Mouse (Mus musculus): ENCODE results near the gene Tec. TPM values are rescaled to one million over a fixed set of nuclear protein-coding genes. Genes with fewer than 3 reads are reported as not detected.

Tec gene
- polyA plus RNA-seq, 1 experiment from 2014 or later = 3.3 TPM

DNA sequence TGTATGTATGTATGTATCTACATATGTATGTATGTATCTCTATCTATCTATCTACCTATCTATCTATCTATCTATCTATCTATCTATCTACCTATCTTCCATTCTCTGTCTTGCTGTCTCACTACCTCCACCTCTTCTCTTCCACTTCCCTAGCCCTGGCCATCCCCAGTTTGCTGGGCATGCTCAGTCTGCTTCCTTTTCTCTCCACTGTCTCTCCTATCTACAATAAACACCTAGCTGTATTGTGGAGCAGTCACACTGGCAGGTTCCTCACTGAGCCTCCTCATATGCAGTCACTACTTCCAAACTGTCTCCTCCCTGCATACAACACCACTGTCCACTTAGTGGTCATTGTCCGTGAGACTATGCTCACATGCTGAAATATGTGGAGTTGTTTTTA, 135.4 kb downstream of the Tec start:
- H3K4me1 ChIP-seq (ENCODE audit: control insufficient read depth, insufficient read depth, low read length) = no peaks in the 10 kb centered on the region
- H3K4me2 ChIP-seq = no peak overlapping the region
- H3K27ac ChIP-seq (ENCODE audit: low read depth, low read length) = no peak overlapping the region
- no peaks in the 10 kb centered on the region for H3K27me3 ChIP-seq (ENCODE audit: control insufficient read depth, insufficient read depth, low read length)
- no peaks in the 10 kb centered on the region for H3K36me3 ChIP-seq (ENCODE audit: control insufficient read depth, insufficient read depth, low read length)
- no peaks in the 10 kb centered on the region for H3K9me3 ChIP-seq (ENCODE audit: control insufficient read depth, low read length)
- ATAC-seq (ENCODE audit: low FRiP score) = no peak
- DNase-seq (ENCODE audit: low spot score, missing footprints) = no peak
- no peak overlapping the region for H3K9ac ChIP-seq (ENCODE audit: low read length)
- H3K4me3 ChIP-seq (ENCODE audit: low read depth, low read length) = no peak overlapping the region
- 83% methylated on average over 1 of the region's 1 CpGs for WGBS

- H3K4me3 ChIP-seq (ENCODE audit: low read depth, low read length) = no peak overlapping the region
- H3K36me3 ChIP-seq (ENCODE audit: control insufficient read depth, insufficient read depth, low read length) = no peaks in the 10 kb centered on the region
- H3K4me2 ChIP-seq = no peak overlapping the region
- no peak overlapping the region for H3K27ac ChIP-seq (ENCODE audit: low read depth, low read length)
- 83% methylated on average over 3 of the region's 3 CpGs for WGBS
- H3K9ac ChIP-seq (ENCODE audit: low read length) = no peak overlapping the region
- ATAC-seq (ENCODE audit: low FRiP score) = no peak
- H3K4me1 ChIP-seq (ENCODE audit: control insufficient read depth, insufficient read depth, low read length) = no peaks in the 10 kb centered on the region
- no peaks in the 10 kb centered on the region for H3K9me3 ChIP-seq (ENCODE audit: control insufficient read depth, low read length)
- no peak for DNase-seq (ENCODE audit: low spot score, missing footprints)
- H3K27me3 ChIP-seq (ENCODE audit: control insufficient read depth, insufficient read depth, low read length) = no peaks in the 10 kb centered on the region
These were observed 142.9 kb downstream of the Tec start for GRCm38 (mm10) chr5:72725404-72725803.

DNA sequence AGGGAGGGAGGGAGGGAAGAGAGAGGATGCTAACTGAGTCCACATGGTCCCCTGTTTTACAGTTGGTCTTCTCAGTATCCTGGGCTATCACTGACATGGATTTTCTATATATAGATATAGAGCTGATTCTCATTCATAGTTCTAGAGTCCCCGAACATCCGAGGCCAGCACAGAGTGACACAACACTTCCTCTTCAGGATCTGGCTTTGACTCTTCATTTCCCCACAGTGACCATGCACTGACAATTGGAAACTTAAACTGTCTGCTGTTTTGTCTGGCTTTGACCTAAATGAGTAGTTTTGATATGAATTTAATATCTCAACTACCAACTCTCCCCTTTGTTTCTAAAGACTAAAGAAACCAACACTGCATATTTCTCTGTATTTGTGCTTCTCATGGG, 144.9 kb downstream of the Tec start:
- H3K4me3 ChIP-seq (ENCODE audit: low read depth, low read length) = no peak overlapping the region
- H3K27ac ChIP-seq (ENCODE audit: low read depth, low read length) = no peak overlapping the region
- no peak for ATAC-seq (ENCODE audit: low FRiP score)
- DNase-seq (ENCODE audit: low spot score, missing footprints) = no peak
- no peaks in the 10 kb centered on the region for H3K9me3 ChIP-seq (ENCODE audit: control insufficient read depth, low read length)
- 85% methylated on average over 2 of the region's 2 CpGs for WGBS
- no peak overlapping the region for H3K9ac ChIP-seq (ENCODE audit: low read length)
- no peak overlapping the region for H3K4me2 ChIP-seq
- H3K36me3 ChIP-seq (ENCODE audit: control insufficient read depth, insufficient read depth, low read length) = no peaks in the 10 kb centered on the region
- H3K27me3 ChIP-seq (ENCODE audit: control insufficient read depth, insufficient read depth, low read length) = no peaks in the 10 kb centered on the region
- H3K4me1 ChIP-seq (ENCODE audit: control insufficient read depth, insufficient read depth, low read length) = no peaks in the 10 kb centered on the region

DNA sequence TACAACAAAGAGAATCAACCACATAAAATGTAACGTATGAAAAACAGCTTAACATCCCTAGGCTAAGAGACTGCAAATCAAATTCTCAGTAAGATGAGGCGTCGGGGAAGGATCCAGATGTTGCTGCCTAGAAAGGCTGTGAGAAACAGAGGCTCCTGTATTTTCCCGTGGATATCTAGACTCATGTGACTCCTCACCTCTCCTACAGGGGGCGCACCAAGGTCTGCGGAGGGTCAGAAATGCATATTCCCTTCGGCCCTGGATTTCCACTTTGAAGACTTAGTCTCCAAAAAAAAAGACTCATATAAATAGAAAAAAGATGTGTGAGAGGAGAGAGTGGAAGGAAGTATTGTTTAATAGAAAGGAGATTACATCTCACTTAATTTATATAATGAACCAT, 147.7 kb downstream of the Tec start:
- H3K27me3 ChIP-seq (ENCODE audit: control insufficient read depth, insufficient read depth, low read length) = no peaks in the 10 kb centered on the region
- H3K4me3 ChIP-seq (ENCODE audit: low read depth, low read length) = no peak overlapping the region
- WGBS = 65% methylated on average over 7 of the region's 7 CpGs
- H3K4me2 ChIP-seq = no peak overlapping the region
- ATAC-seq (ENCODE audit: low FRiP score) (no peak), DNase-seq (ENCODE audit: low spot score, missing footprints) (no peak)
- H3K27ac ChIP-seq (ENCODE audit: low read depth, low read length) = no peak overlapping the region
- no peak overlapping the region for H3K9ac ChIP-seq (ENCODE audit: low read length)
- H3K4me1 ChIP-seq (ENCODE audit: control insufficient read depth, insufficient read depth, low read length) = no peaks in the 10 kb centered on the region
- H3K36me3 ChIP-seq (ENCODE audit: control insufficient read depth, insufficient read depth, low read length) = no peaks in the 10 kb centered on the region
- H3K9me3 ChIP-seq (ENCODE audit: control insufficient read depth, low read length) = no peaks in the 10 kb centered on the region

DNA sequence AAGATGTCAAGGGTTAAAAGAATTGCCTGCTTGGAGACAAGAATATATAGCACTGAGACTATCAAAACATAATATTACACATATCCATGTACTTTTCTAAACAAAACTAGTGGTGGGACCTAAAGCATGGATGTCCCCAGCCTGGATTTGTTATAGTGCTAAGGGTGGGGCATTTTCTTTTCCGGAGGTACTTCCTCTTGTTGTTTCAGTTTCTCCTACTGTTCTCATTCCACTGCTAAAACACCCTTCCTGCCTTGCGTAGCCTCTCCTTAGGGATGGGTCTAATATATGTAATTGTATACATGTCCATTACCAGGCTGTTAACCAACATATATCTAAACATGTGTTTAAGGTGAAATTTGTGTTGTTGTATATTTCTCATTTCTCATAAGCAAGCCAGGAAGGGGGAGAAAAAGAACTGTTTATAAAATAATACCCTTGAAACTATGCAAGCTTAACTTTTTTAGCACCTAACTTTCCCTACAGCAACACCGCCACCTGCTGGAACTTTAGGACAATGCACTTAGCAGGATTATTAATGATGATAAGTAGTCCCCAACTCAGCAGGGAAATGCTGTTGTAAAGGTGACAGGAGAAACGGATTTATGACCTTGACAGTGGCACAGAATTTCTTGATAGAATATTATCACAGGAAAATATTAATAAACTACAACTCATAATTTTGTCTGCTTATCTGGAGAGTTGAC, 157.6 kb downstream of the Tec start:
- Histone ChIP-seq H3K9me3 (ENCODE audit: control insufficient read depth, low read length) (no peaks in the 10 kb centered on the region), H3K4me1 (ENCODE audit: control insufficient read depth, insufficient read depth, low read length) (no peaks in the 10 kb centered on the region), H3K4me3 (ENCODE audit: low read depth, low read length) (no peak overlapping the region), H3K36me3 (ENCODE audit: control insufficient read depth, insufficient read depth, low read length) (no peaks in the 10 kb centered on the region), H3K4me2 (no peak overlapping the region), H3K9ac (ENCODE audit: low read length) (no peak overlapping the region), H3K27ac (ENCODE audit: low read depth, low read length) (no peak overlapping the region), H3K27me3 (ENCODE audit: control insufficient read depth, insufficient read depth, low read length) (no peaks in the 10 kb centered on the region)
- DNase-seq (ENCODE audit: low spot score, missing footprints) (peak; percentile 93), ATAC-seq (ENCODE audit: low FRiP score) (peak; percentile 30; the same call in 1 of the 2 replicates)
- WGBS = 31% methylated on average over 4 of the region's 4 CpGs

- H3K36me3 ChIP-seq (ENCODE audit: control insufficient read depth, insufficient read depth, low read length) = no peaks in the 10 kb centered on the region
- DNase-seq (ENCODE audit: low spot score, missing footprints) (no peak), ATAC-seq (ENCODE audit: low FRiP score) (peak; percentile 24; the same call in 1 of the 2 replicates)
- no peak overlapping the region for H3K9ac ChIP-seq (ENCODE audit: low read length)
- WGBS = 94% methylated on average over 9 of the region's 9 CpGs
- no peaks in the 10 kb centered on the region for H3K4me1 ChIP-seq (ENCODE audit: control insufficient read depth, insufficient read depth, low read length)
- H3K27me3 ChIP-seq (ENCODE audit: control insufficient read depth, insufficient read depth, low read length) = no peaks in the 10 kb centered on the region
- H3K27ac ChIP-seq (ENCODE audit: low read depth, low read length) = no peak overlapping the region
- H3K4me3 ChIP-seq (ENCODE audit: low read depth, low read length) = no peak overlapping the region
- no peak overlapping the region for H3K4me2 ChIP-seq
- no peaks in the 10 kb centered on the region; the same call in 1 of the 2 replicates for H3K9me3 ChIP-seq (ENCODE audit: control insufficient read depth, low read length)
These were observed 158.3 kb downstream of the Tec start for GRCm38 (mm10) chr5:72709976-72710375.

DNA sequence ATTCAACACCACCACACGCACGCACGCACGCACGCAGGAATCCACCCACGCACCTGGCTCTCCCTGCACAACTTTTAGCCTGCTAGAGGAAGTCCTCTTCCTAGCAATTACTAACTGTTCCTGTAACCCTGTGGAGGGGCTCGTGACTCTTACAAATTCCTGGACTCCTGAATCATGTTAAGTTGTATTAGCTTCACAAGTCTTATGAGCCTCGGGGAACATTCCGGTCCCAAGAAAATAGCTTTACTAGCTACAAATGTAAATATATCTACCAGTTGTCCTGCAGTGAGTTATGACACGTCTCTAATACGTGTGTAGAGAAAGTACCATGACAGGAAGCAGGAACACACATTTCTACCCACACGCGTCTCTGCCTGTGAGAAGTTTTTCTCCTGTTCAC, 158.8 kb downstream of the Tec start:
- no peaks in the 10 kb centered on the region; the same call in 1 of the 2 replicates for H3K9me3 ChIP-seq (ENCODE audit: control insufficient read depth, low read length)
- H3K36me3 ChIP-seq (ENCODE audit: control insufficient read depth, insufficient read depth, low read length) = no peaks in the 10 kb centered on the region
- H3K27me3 ChIP-seq (ENCODE audit: control insufficient read depth, insufficient read depth, low read length) = no peaks in the 10 kb centered on the region
- WGBS = 89% methylated on average over 13 of the region's 13 CpGs
- H3K4me1 ChIP-seq (ENCODE audit: control insufficient read depth, insufficient read depth, low read length) = no peaks in the 10 kb centered on the region
- no peak for ATAC-seq (ENCODE audit: low FRiP score)
- no peak overlapping the region for H3K4me2 ChIP-seq
- no peak for DNase-seq (ENCODE audit: low spot score, missing footprints)
- H3K27ac ChIP-seq (ENCODE audit: low read depth, low read length) = no peak overlapping the region
- H3K9ac ChIP-seq (ENCODE audit: low read length) = no peak overlapping the region
- H3K4me3 ChIP-seq (ENCODE audit: low read depth, low read length) = no peak overlapping the region

- Histone ChIP-seq H3K27me3 (ENCODE audit: control insufficient read depth, insufficient read depth, low read length) (no peaks in the 10 kb centered on the region), H3K4me2 (no peak overlapping the region), H3K36me3 (ENCODE audit: control insufficient read depth, insufficient read depth, low read length) (no peaks in the 10 kb centered on the region), H3K4me1 (ENCODE audit: control insufficient read depth, insufficient read depth, low read length) (no peaks in the 10 kb centered on the region), H3K4me3 (ENCODE audit: low read depth, low read length) (no peak overlapping the region), H3K9ac (ENCODE audit: low read length) (no peak overlapping the region), H3K27ac (ENCODE audit: low read depth, low read length) (no peak overlapping the region), H3K9me3 (ENCODE audit: control insufficient read depth, low read length) (no peaks in the 10 kb centered on the region; the same call in 1 of the 2 replicates)
- no peak for ATAC-seq (ENCODE audit: low FRiP score)
- WGBS = 62% methylated on average over 10 of the region's 10 CpGs
- DNase-seq (ENCODE audit: low spot score, missing footprints) = no peak
These were observed 161.6 kb downstream of the Tec start for GRCm38 (mm10) chr5:72706722-72707121.

DNA sequence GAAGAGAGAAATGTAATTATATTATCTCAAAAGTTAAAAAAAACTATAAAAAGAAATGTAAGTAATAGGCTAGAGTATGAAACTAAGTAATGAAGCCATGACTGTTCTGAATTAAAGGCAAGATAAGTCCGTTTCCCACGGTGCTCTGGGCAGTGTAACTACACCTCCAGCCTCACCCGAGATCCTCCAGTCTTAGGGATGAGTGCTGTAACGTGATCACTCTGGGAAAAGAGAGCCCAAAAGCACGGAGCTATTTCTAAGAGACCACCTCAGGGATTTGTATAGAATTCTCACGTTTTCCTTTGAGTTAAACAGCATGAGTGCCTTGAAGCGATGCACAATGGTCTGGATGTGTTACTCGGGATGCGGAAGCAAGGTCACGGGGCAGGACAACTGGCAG, 162.2 kb downstream of the Tec start:
- no peak overlapping the region for H3K4me3 ChIP-seq (ENCODE audit: low read depth, low read length)
- 56% methylated on average over 10 of the region's 10 CpGs for WGBS
- H3K4me2 ChIP-seq = no peak overlapping the region
- no peaks in the 10 kb centered on the region for H3K27me3 ChIP-seq (ENCODE audit: control insufficient read depth, insufficient read depth, low read length)
- no peak overlapping the region for H3K9ac ChIP-seq (ENCODE audit: low read length)
- H3K4me1 ChIP-seq (ENCODE audit: control insufficient read depth, insufficient read depth, low read length) = no peaks in the 10 kb centered on the region
- H3K36me3 ChIP-seq (ENCODE audit: control insufficient read depth, insufficient read depth, low read length) = no peaks in the 10 kb centered on the region
- no peak for DNase-seq (ENCODE audit: low spot score, missing footprints)
- no peak overlapping the region for H3K27ac ChIP-seq (ENCODE audit: low read depth, low read length)
- peaks cover 2% of the 10 kb centered on the region; the same call in 1 of the 2 replicates for H3K9me3 ChIP-seq (ENCODE audit: control insufficient read depth, low read length)
- no peak for ATAC-seq (ENCODE audit: low FRiP score)
